8 mouse cellular contexts compared by ENCODE assay signal in genomic region chr2:105333976-105334713, GRCm38 (mm10).
DNase-seq lines count a peak whose midpoint lies in the region; ATAC-seq lines count a peak whose summit lies in the region.

No protein-coding gene starts in this region.

- no peaks in the 10 kb centered on the region for H3K36me3 ChIP-seq in embryonic facial prominence, embryonic 11.5 days (replicated peaks; ENCODE audit: control insufficient read depth, insufficient read depth, low read depth, low read length)
- no peaks in the 10 kb centered on the region for H3K36me3 ChIP-seq in hindbrain, embryonic 12.5 days
- no peaks in the 10 kb centered on the region for H3K36me3 ChIP-seq in lung, embryonic 16.5 days (ENCODE audit: control insufficient read depth, insufficient read depth, low read length)

- DNase-seq in gastrocnemius, adult 18-20 months (ENCODE audit: low spot score), result peak; percentile 47
- no peak for DNase-seq in gastrocnemius, postnatal 4 days (ENCODE audit: low spot score in 2 of 2)
- peak; percentile 78 for DNase-seq in adipocyte (ENCODE audit: low spot score)
- peak; percentile 87 for DNase-seq in embryonic facial prominence, embryonic 11.5 days (ENCODE audit: low spot score)
- peak; percentile 54 for DNase-seq in layer of hippocampus, adult 9-10 months (ENCODE audit: low spot score)
- peak; percentile 84 for DNase-seq in retina, postnatal 7 days (ENCODE audit: low read depth, low spot score)

- no peak overlapping the region for H3K27ac ChIP-seq in embryonic facial prominence, embryonic 11.5 days (replicated peaks; ENCODE audit: low read depth, low read length)
- H3K27ac ChIP-seq in hindbrain, embryonic 12.5 days, result peak overlapping the region; percentile 35; the same call in 1 of the 2 replicates
- H3K27ac ChIP-seq in lung, embryonic 16.5 days (ENCODE audit: low read length), result no peak overlapping the region

- WGBS in embryonic facial prominence, embryonic 11.5 days, result 47% methylated on average over 10 of the region's 10 CpGs
- 29% methylated on average over 10 of the region's 10 CpGs for WGBS in hindbrain, embryonic 12.5 days
- WGBS in lung, embryonic 16.5 days, result 43% methylated on average over 10 of the region's 10 CpGs

- no peak overlapping the region for H3K9ac ChIP-seq in embryonic facial prominence, embryonic 11.5 days (replicated peaks; ENCODE audit: low read length)
- no peak overlapping the region for H3K9ac ChIP-seq in hindbrain, embryonic 12.5 days
- no peak overlapping the region for H3K9ac ChIP-seq in lung, embryonic 16.5 days (ENCODE audit: low read length)

- peak; percentile 81 for ATAC-seq in embryonic facial prominence, embryonic 11.5 days (replicated peaks; ENCODE audit: insufficient number of reproducible peaks, low FRiP score, low TSS enrichment, low read depth)
- ATAC-seq in hindbrain, embryonic 12.5 days (ENCODE audit: low FRiP score), result peak; percentile 86
- peak; percentile 69; the same call in 1 of the 2 replicates for ATAC-seq in lung, embryonic 16.5 days (ENCODE audit: low read depth)

- H3K4me3 ChIP-seq in embryonic facial prominence, embryonic 11.5 days (ENCODE audit: low read depth, low read length), result no peak overlapping the region
- no peak overlapping the region for H3K4me3 ChIP-seq in hindbrain, embryonic 12.5 days
- H3K4me3 ChIP-seq in lung, embryonic 16.5 days (ENCODE audit: low read length), result no peak overlapping the region

- H3K4me2 ChIP-seq in embryonic facial prominence, embryonic 11.5 days (ENCODE audit: low read depth, low read length), result no peak overlapping the region
- no peak overlapping the region for H3K4me2 ChIP-seq in hindbrain, embryonic 12.5 days (replicated peaks)
- no peak overlapping the region for H3K4me2 ChIP-seq in lung, embryonic 16.5 days (ENCODE audit: low read depth, low read length)

- no peaks in the 10 kb centered on the region for H3K4me1 ChIP-seq in embryonic facial prominence, embryonic 11.5 days (ENCODE audit: control insufficient read depth, insufficient read depth, low read length)
- peaks cover 16% of the 10 kb centered on the region for H3K4me1 ChIP-seq in hindbrain, embryonic 12.5 days
- no peaks in the 10 kb centered on the region for H3K4me1 ChIP-seq in lung, embryonic 16.5 days (replicated peaks; ENCODE audit: control insufficient read depth, insufficient read depth, low read length)

- no peaks in the 10 kb centered on the region for H3K9me3 ChIP-seq in embryonic facial prominence, embryonic 11.5 days (replicated peaks; ENCODE audit: control insufficient read depth, low read length)
- no peaks in the 10 kb centered on the region for H3K9me3 ChIP-seq in hindbrain, embryonic 12.5 days (replicated peaks)
- H3K9me3 ChIP-seq in lung, embryonic 16.5 days (ENCODE audit: control insufficient read depth, low read length), result no peaks in the 10 kb centered on the region

- no peaks in the 10 kb centered on the region for H3K27me3 ChIP-seq in embryonic facial prominence, embryonic 11.5 days (ENCODE audit: control insufficient read depth, insufficient read depth, low read length)
- H3K27me3 ChIP-seq in hindbrain, embryonic 12.5 days, result peaks cover 34% of the 10 kb centered on the region
- no peaks in the 10 kb centered on the region for H3K27me3 ChIP-seq in lung, embryonic 16.5 days (ENCODE audit: control insufficient read depth, insufficient read depth, low read depth, low read length)

Comparison
In these comparisons a context has a peak if more than half of its experiments do, and no peak if none do; other contexts are left out.
1. DNase-seq: peak in gastrocnemius, adult 18-20 months (single experiment), adipocyte (single experiment), embryonic facial prominence, embryonic 11.5 days (single experiment), layer of hippocampus, adult 9-10 months (single experiment) and retina, postnatal 7 days (single experiment); none in gastrocnemius, postnatal 4 days (0 of 2).
2. Peak in every context shown above with its lines, with median percentiles within 50 percentile points of each other: ATAC-seq.